Mouse (Mus musculus) cortical plate, adult 2 months (tissue): Measurements from ENCODE around the gene Il12rb2. TPM values are rescaled to one million over a fixed set of nuclear protein-coding genes. Genes with fewer than 3 reads are reported as not detected.

Experiments
- H3K27ac ChIP-seq: fragments of 200-500 bp; 2 replicates; pipeline ENCODE4 v1.5.1; 2012; ENCODE audit warnings: low read length, control low read depth, inconsistent platforms; ENCODE audit not compliant: insufficient read depth
- H3K4me1 ChIP-seq: fragments of 200-500 bp; 2 replicates; pipeline ENCODE4 v1.6.1; 2011; ENCODE audit warnings: low read length; ENCODE audit not compliant: control insufficient read depth, insufficient read depth
- H3K4me3 ChIP-seq: fragments of 200-500 bp; 2 replicates; pipeline ENCODE4 v1.5.1; 2011; ENCODE audit warnings: mild to moderate bottlenecking, low read length, control low read depth; ENCODE audit not compliant: insufficient read depth
- CTCF ChIP-seq: fragments of 200-500 bp; IDR thresholded peaks from 2 replicates; pipeline ENCODE4 v1.5.1; 2011; ENCODE audit warnings: mild to moderate bottlenecking, control low read depth, low read length; ENCODE audit not compliant: insufficient read depth; ENCODE audit errors: extremely low read depth
- POLR2A ChIP-seq: fragments of 200-500 bp; IDR thresholded peaks from 2 replicates; pipeline ENCODE4 v1.6.1; 2011; ENCODE audit warnings: mild to moderate bottlenecking, low read length, control low read depth; ENCODE audit not compliant: insufficient read depth; ENCODE audit errors: extremely low read depth
- polyA plus RNA-seq: library from polyadenylated mRNA; depleted of rRNA; stranded (reverse); fragments of >200 nt; gene quantifications from 2 replicates; pipeline ENCODE4 v1.2.3, GENCODE M21; 2012; rRNA removed

The Il12rb2 gene
- polyA plus RNA-seq = 0.08 and 0.23 TPM in 2 replicates

DNA sequence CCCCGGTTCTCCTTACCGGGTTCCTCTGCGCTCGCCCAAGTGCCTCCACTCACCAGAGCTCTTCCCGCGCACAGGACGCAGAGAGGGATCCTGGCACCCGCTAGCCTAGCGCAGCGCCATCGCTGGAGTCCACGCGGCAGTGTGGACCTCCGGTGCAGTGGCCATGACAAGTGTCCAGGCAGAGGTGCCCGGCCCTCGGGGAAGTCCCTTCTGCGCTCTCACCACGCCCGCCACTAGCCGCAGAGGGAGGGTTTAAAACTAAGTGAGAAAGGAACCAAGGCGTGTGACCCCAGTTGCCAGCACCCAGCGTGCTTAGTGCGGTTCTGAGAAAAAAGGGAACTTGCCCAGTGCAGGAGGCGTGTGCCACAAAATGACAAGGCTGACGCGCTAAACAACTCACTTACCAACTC, at the start of gene Il12rb2:
Gene Il12rb2, minus strand, starts transcription at position 207 of the 410 bp plus-strand sequence.
- Histone ChIP-seq H3K27ac (no peak within 1 kb of the TSS), H3K4me1 (no peaks in the 10 kb centered on the region), H3K4me3 (no peak within 1 kb of the TSS)
- TF ChIP-seq CTCF (no peak), POLR2A (no peak)

DNA sequence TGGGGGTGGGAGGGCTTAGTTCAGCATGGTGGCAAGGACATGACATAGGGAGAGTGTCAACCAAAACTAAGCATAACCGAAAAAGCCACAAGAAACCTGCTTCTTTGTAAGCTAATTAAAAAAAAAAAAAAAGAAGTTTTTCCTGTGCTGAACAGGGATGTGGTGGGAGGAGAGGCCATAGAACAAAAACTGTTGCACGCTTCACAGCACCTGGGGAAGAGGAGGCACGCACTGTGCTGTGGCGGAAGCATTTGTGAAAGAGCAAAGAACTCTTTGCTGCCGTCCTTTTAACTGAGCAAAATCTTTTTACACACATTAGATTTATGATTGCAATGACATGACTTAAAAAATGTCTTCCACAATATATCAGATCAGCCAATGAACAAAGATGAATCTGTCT, 45.8 kb upstream of the Il12rb2 start:
- no peak for TF ChIP-seq CTCF
- TF ChIP-seq POLR2A = no peak
- Histone ChIP-seq H3K4me3 (no peak overlapping the region), H3K4me1 (no peaks in the 10 kb centered on the region), H3K27ac (no peak overlapping the region)

DNA sequence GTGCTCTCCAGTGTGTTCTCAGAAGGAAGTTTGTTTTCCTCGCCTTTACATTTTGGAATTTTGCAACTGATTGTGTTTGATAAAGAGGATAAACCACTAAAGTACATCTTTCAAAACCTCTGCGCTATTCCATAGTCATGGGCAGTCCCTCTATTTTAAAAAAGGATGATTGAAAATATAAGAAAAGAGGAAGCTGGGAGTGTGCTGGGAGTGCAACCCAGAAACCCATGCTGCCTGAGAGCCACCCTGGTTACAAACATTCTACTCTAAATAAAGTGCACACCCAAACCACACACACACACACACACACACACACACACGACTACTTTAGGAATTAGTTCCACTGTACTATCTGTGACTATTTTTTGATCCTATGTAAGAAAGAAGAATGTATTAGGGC, 40.6 kb upstream of the Il12rb2 start:
- Histone ChIP-seq H3K27ac (no peak overlapping the region), H3K4me3 (no peak overlapping the region), H3K4me1 (no peaks in the 10 kb centered on the region)
- TF ChIP-seq POLR2A = no peak
- TF ChIP-seq CTCF = no peak

DNA sequence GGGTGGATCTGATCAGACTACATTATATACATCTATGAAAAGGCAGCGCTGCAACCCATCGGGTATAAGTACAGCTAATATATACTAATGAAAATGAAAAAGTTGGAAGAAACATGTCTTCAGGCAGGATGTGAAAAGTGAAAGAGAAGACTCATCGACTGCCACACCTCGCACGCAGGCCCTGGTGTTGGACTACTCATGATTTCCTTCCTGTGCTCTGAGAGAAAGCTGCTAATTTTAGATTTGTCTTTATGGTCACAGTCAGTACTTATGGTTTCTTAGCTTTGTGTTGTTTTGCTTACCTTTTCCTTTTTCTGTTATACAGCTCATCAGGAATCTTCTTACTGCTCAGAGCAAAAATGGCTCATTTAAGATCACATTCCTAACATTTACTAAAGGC, 39.3 kb upstream of the Il12rb2 start:
- Histone ChIP-seq H3K4me1 (no peaks in the 10 kb centered on the region), H3K4me3 (no peak overlapping the region), H3K27ac (no peak overlapping the region)
- TF ChIP-seq CTCF (no peak), POLR2A (no peak)

DNA sequence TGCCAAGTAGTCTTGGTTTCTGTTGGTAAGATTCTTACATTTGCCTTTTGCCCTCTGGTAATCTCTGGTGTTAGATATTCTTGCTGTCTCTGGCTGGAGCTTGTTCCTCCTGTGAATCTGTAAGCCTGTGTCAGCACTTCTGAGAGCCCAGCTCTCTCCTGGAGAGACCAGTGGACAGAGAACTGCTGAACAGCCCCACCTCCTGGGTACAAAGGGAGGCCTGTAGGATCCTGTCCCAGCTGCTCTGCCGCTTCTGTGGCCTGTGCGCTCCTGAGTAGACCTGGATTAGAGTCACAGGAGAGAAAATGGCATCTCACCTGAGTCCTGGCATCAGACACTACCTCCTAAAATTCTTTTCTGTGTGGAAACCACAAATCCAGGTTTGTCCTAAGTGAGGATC, 37.4 kb upstream of the Il12rb2 start:
- TF ChIP-seq CTCF (no peak), POLR2A (no peak)
- Histone ChIP-seq H3K27ac (no peak overlapping the region), H3K4me3 (no peak overlapping the region), H3K4me1 (no peaks in the 10 kb centered on the region)

DNA sequence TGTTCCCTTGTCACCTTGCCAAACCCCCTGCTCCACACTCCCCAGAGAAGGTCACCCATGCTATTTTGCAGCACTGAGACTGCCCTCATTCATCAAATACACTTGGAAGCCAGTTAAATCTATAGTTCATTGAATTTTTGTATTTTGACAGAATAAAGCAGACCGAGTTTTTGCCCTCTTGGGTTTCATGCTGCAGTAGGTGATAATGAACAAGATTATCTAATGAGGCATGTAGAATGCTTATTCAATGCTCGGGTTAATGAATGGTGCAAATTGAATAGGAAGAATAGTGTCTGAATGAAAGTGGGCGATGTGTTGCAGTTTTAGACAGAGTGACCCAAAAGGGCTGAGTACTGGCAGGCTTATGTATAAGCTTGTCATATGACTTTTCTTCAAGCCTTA, 29.3 kb upstream of the Il12rb2 start:
- TF ChIP-seq CTCF (no peak), POLR2A (no peak)

DNA sequence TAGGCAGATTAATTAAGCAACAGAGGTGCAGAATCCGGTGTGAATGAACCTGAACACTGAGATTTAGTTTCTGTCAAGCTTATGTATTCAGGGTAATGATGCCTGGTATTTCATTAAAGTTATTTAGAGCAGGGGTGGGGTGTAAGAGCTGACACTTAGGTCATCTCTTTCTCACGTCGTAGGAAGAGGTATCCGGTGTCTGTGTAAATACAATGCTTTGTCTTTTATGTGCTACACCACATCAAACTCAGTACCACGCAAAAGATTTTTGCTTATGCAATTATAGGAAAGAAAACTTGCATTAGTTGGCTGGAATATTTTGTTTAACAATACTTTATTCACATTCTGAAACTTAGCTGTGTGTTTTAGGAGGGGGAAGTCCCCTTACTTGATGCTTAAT, 23.6 kb upstream of the Il12rb2 start:
- no peaks in the 10 kb centered on the region for H3K4me1 ChIP-seq
- H3K27ac ChIP-seq = no peak overlapping the region
- TF ChIP-seq CTCF (no peak), POLR2A (no peak)
- no peak overlapping the region for H3K4me3 ChIP-seq

More for the DNA sequence above, 29.3 kb upstream of the Il12rb2 start:
- no peak overlapping the region for H3K27ac ChIP-seq
- H3K4me3 ChIP-seq = no peak overlapping the region
- no peaks in the 10 kb centered on the region for H3K4me1 ChIP-seq

DNA sequence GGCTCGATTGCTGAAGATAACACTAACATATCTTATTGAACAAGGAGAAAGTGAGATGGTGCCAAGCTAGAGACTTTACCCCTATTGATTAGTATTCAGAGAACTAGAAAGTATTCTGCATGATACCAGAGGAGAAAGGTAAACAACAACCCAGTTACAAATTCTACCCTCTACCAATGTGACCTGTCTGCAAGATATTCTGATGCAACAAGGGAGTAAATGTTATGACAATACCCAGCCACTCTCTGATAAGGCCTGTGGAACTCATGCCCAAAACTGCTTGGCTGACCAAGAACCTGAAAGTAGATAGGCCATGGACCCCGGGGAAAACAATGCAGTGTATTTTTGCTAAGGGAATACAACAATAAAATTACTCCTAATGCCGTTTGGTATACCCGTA, 10.2 kb downstream of the Il12rb2 start:
- Histone ChIP-seq H3K4me3 (no peak overlapping the region), H3K4me1 (no peaks in the 10 kb centered on the region), H3K27ac (no peak overlapping the region)
- no peak for TF ChIP-seq POLR2A
- TF ChIP-seq CTCF = no peak

DNA sequence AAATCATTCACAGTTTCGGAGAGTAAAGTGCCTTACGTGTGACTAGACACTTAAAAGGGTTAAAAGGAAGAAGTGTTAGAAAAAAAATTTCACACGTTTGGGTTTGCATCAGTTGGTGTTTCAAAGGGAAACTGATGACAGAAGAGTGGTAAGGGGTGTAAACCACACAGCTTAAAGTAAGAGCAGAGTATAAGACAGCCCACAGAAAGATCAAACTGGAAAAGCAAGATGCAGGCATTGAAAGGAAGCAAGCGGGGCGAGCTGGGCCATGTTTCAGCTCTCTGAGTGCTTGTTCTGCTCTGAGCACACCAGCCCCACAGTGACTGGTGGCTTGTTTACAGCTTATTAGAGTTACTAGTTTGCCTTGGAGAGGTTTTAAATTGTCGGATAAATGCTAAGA, 27.9 kb downstream of the Il12rb2 start:
- Histone ChIP-seq H3K27ac (no peak overlapping the region), H3K4me1 (no peaks in the 10 kb centered on the region), H3K4me3 (no peak overlapping the region)
- no peak for TF ChIP-seq CTCF
- TF ChIP-seq POLR2A = no peak

DNA sequence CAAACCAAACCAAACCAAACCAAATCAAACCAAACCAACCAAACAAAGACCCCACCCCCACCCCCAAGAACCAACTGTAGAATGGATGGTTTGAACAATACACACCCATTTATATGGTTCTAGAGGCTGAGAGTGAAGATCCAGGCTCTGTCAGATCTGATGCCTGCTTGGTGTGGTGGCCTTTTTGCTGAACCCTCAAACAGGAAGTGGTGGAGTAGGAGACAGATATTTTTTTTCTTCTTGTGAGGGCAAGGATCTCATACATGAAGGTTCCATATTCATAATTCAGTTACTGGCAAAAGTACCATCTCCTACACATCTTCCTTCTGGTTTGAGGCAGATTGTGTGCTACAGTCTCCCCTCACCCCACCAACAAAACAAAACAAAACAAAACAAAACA, 36.5 kb downstream of the Il12rb2 start:
- no peak overlapping the region for H3K27ac ChIP-seq
- H3K4me1 ChIP-seq = peaks cover 2% of the 10 kb centered on the region; the same call in 1 of the 2 replicates
- no peak overlapping the region for H3K4me3 ChIP-seq
- TF ChIP-seq POLR2A (no peak), CTCF (no peak)

DNA sequence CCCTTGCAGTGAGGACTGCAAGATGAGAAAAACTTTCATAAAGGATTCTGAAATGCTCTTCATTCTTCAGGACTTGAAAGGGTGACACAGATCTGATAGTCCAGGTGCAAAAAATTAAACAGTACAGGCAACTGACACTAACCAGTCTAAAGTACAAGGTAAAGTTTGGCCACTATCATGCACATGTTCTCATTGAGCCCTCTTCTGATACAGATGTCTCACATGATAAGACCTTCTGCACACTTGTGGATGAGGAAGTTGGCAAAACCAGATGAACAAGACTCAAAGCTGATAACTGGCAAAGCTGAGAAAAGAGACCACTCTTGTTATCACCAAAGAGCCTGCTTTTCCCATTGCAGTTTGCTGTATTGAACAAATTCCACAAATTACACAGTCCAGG, 38.0 kb downstream of the Il12rb2 start:
- Histone ChIP-seq H3K27ac (no peak overlapping the region), H3K4me1 (peaks cover 2% of the 10 kb centered on the region; the same call in 1 of the 2 replicates)
- TF ChIP-seq CTCF = no peak
- TF ChIP-seq POLR2A = no peak

More for the DNA sequence above, 38.0 kb downstream of the Il12rb2 start:
- no peak overlapping the region for H3K4me3 ChIP-seq
